Mouse (Mus musculus): ENCODE data around the gene Wdr53. TPM values are rescaled to one million over a fixed set of nuclear protein-coding genes. Genes with fewer than 3 reads are reported as not detected.

The Wdr53 gene
- 19.7 and 21.3 TPM in 2 replicates for polyA plus RNA-seq (2014; fragmentation: Nextera tagmentation; extraction: Ambion mirVana)

DNA sequence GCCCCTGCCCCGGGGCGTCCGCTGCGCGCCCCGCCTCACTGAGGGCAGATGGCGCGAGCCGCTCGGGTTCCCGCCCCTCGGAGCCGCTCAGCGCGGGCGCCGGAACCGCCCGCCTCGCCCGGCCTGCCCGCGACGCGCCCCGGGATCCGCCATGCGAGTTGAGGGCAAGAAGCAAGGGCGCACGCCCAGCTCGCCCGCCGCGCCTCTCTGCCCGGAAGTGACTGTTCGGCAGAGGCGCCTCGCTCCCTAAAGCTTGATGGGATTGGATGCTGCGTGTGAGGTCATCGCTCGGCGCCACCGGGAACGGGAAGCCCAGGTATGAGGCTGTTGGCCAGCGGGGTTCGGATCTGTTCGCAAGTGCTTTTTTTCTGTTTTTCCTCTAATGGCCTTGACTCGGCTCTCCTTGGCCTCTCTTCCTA, at the start of gene Wdr53, which contains the start of gene Fbxo45:
Wdr53 (plus strand) TSS at position 276 of the 419 bp plus-strand sequence.
Fbxo45 (minus strand) TSS at position 207 of the 419 bp plus-strand sequence.
- Histone ChIP-seq H3K4me3 (ENCODE audit: low read depth, low read length) (peak within 1 kb of the TSS; percentile 77), H3K4me2 (replicated peaks; ENCODE audit: low read depth, low read length) (peak within 1 kb of the TSS; percentile 62), H3K27ac (ENCODE audit: low read length) (peak within 1 kb of the TSS; percentile 89), H3K36me3 (ENCODE audit: control insufficient read depth, insufficient read depth, low read length) (peaks cover 2% of the 10 kb centered on the region; the same call in 1 of the 2 replicates), H3K27me3 (ENCODE audit: control insufficient read depth, insufficient read depth, low read length) (no peaks in the 10 kb centered on the region), H3K9ac (replicated peaks; ENCODE audit: low read depth, low read length) (peak within 1 kb of the TSS; percentile 83), H3K9me3 (ENCODE audit: control insufficient read depth, low read depth, low read length) (no peaks in the 10 kb centered on the region), H3K4me1 (ENCODE audit: control insufficient read depth, insufficient read depth, low read length) (peaks cover 13% of the 10 kb centered on the region; the same call in 1 of the 2 replicates)
- peak; percentile 98 for ATAC-seq (ENCODE audit: insufficient number of reproducible peaks, insufficient read depth, low FRiP score, low read depth)
- under 1% methylated on average over 38 of the region's 48 CpGs for WGBS

DNA sequence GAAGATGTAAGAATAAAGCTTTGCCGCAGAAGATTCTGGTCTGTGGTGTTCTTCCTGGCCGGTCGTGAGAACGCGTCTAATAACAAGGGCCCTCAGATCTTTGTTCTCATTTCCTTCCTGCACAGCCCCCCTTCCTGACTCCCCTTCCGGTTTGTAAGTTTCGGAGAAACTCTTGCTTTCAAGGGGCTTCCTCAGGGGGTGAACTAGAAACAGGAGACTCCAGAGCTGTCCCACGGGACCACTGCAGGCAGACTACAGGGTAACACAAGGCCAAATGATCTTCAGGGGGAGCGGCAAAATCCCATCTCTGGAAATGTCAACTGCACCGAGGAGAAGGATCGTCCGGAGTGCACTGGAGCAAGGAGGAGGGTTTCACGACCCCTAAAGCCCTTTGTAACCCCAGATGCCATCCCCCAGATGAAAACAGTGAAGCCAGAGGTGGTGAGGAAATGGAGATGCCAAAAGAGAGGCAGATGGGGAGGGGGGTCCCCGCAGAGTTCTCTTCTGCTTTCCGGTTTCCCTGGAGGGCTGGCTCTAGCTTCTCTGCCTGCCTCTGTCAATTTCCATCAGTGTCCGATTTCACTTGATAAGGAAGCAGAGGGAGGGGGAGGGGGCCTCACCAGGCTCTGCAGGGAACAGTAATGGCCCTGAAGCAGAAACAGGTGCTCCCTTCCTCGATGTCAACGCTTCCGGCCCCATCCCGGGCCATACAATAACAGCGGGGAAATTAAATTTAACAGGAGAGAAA, 46.6 kb upstream of the Wdr53 start:
- no peak overlapping the region for H3K4me3 ChIP-seq (ENCODE audit: low read depth, low read length)
- no peak for ATAC-seq (ENCODE audit: insufficient number of reproducible peaks, insufficient read depth, low FRiP score, low read depth)
- WGBS, result 61% methylated on average over 21 of the region's 21 CpGs

DNA sequence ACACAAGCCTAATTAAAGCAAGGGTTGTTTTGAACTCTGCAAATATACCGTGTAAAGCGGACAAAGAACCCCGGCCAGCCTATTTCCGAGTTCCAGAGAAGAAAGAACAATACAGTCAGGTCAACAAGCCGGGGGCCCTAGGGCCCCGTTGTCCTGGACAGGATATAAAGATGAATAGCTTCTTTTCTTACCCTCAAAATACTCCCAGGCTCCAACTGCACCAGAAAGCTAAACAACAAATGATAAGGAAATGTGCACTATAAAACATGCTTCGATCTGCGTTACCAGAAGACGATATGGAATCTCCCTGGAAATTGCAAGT, 46.1 kb upstream of the Wdr53 start:
- Histone ChIP-seq H3K27me3 (ENCODE audit: control insufficient read depth, insufficient read depth, low read length) (no peaks in the 10 kb centered on the region), H3K9ac (replicated peaks; ENCODE audit: low read depth, low read length) (no peak overlapping the region), H3K9me3 (ENCODE audit: control insufficient read depth, low read depth, low read length) (no peaks in the 10 kb centered on the region), H3K27ac (ENCODE audit: low read length) (no peak overlapping the region), H3K36me3 (ENCODE audit: control insufficient read depth, insufficient read depth, low read length) (no peaks in the 10 kb centered on the region), H3K4me1 (ENCODE audit: control insufficient read depth, insufficient read depth, low read length) (no peaks in the 10 kb centered on the region), H3K4me2 (replicated peaks; ENCODE audit: low read depth, low read length) (no peak overlapping the region), H3K4me3 (ENCODE audit: low read depth, low read length) (no peak overlapping the region)
- WGBS, result 56% methylated on average over 9 of the region's 9 CpGs
- ATAC-seq (ENCODE audit: insufficient number of reproducible peaks, insufficient read depth, low FRiP score, low read depth), result no peak

More for the DNA sequence above, 46.6 kb upstream of the Wdr53 start:
- Histone ChIP-seq H3K9me3 (ENCODE audit: control insufficient read depth, low read depth, low read length) (no peaks in the 10 kb centered on the region), H3K9ac (replicated peaks; ENCODE audit: low read depth, low read length) (no peak overlapping the region), H3K4me2 (replicated peaks; ENCODE audit: low read depth, low read length) (no peak overlapping the region), H3K4me1 (ENCODE audit: control insufficient read depth, insufficient read depth, low read length) (no peaks in the 10 kb centered on the region), H3K27ac (ENCODE audit: low read length) (peak overlapping the region; percentile 55; the same call in 1 of the 2 replicates), H3K27me3 (ENCODE audit: control insufficient read depth, insufficient read depth, low read length) (no peaks in the 10 kb centered on the region), H3K36me3 (ENCODE audit: control insufficient read depth, insufficient read depth, low read length) (no peaks in the 10 kb centered on the region)

DNA sequence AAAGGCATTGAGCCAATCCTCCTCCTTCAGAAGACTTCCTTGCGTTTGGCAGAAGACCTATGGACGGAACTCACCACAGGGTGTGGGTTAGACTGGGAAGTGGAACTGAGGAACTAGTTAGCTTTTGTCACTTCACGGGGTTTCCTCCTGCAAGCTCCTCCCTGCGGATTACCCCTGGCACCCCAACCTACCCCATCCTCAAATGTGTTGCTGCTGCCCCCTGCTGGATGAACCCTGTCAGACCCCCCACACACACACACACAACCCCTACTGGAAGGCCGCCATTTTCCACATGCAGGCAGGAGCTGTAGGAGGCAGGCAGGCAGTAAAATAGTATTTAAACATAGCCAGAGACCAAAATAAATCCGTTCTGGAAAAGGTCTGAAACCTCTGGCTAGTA, 44.3 kb upstream of the Wdr53 start:
- no peaks in the 10 kb centered on the region for H3K36me3 ChIP-seq (ENCODE audit: control insufficient read depth, insufficient read depth, low read length)
- no peak for ATAC-seq (ENCODE audit: insufficient number of reproducible peaks, insufficient read depth, low FRiP score, low read depth)

DNA sequence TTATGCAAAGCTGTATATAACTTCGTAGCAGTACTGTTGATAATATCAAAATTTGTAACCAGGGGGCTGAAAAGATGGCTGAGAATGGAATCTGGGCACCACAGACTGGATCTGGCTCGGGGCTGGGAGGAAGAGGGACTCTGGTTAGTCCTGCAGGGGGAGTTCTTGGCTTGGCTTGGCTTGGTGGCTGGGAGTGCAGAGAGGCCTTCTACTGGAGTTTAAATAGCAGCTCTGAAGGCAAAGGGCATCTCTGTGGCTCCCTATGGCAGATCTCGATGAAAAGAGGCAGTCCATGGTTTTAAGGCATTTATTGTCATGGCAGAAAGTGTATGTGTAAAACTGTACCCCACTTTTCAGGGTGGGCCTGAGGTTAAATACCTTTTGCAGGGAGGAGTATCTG, 42.1 kb upstream of the Wdr53 start:
- H3K4me3 ChIP-seq (ENCODE audit: low read depth, low read length), result no peak overlapping the region
- no peak for ATAC-seq (ENCODE audit: insufficient number of reproducible peaks, insufficient read depth, low FRiP score, low read depth)
- no peaks in the 10 kb centered on the region for H3K27me3 ChIP-seq (ENCODE audit: control insufficient read depth, insufficient read depth, low read length)
- H3K4me2 ChIP-seq (replicated peaks; ENCODE audit: low read depth, low read length), result no peak overlapping the region
- no peaks in the 10 kb centered on the region for H3K4me1 ChIP-seq (ENCODE audit: control insufficient read depth, insufficient read depth, low read length)
- no peak overlapping the region for H3K9ac ChIP-seq (replicated peaks; ENCODE audit: low read depth, low read length)
- H3K36me3 ChIP-seq (ENCODE audit: control insufficient read depth, insufficient read depth, low read length), result no peaks in the 10 kb centered on the region
- H3K27ac ChIP-seq (ENCODE audit: low read length), result no peak overlapping the region
- 62% methylated on average over 3 of the region's 3 CpGs for WGBS
- H3K9me3 ChIP-seq (ENCODE audit: control insufficient read depth, low read depth, low read length), result no peaks in the 10 kb centered on the region

More for the DNA sequence above, 44.3 kb upstream of the Wdr53 start:
- Histone ChIP-seq H3K9me3 (ENCODE audit: control insufficient read depth, low read depth, low read length) (no peaks in the 10 kb centered on the region), H3K4me3 (ENCODE audit: low read depth, low read length) (no peak overlapping the region), H3K27ac (ENCODE audit: low read length) (no peak overlapping the region), H3K9ac (replicated peaks; ENCODE audit: low read depth, low read length) (no peak overlapping the region), H3K4me2 (replicated peaks; ENCODE audit: low read depth, low read length) (no peak overlapping the region), H3K27me3 (ENCODE audit: control insufficient read depth, insufficient read depth, low read length) (no peaks in the 10 kb centered on the region), H3K4me1 (ENCODE audit: control insufficient read depth, insufficient read depth, low read length) (no peaks in the 10 kb centered on the region)
- WGBS, result 69% methylated on average over 6 of the region's 6 CpGs

DNA sequence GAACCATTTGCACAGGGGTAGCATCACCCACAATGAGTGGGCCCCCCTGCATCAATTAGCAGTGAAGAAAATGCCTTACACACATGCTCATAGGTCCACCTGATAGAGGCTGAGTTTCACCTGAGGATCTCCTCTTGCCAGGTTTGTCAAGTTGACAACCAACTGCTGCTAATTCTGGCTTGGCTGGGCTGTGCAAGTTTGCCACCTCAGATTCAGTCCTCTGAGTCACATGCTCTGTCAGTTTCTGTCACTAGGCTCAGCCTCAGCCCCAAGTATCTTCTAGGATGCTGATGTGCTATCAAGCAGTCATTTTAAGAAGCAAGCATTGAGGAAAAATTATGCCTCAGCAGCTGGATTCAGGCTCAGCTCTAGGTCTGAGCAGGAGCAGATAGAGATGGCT, 32.9 kb upstream of the Wdr53 start:
- H3K9me3 ChIP-seq (ENCODE audit: control insufficient read depth, low read depth, low read length), result no peaks in the 10 kb centered on the region
- H3K9ac ChIP-seq (replicated peaks; ENCODE audit: low read depth, low read length), result no peak overlapping the region
- H3K36me3 ChIP-seq (ENCODE audit: control insufficient read depth, insufficient read depth, low read length), result no peaks in the 10 kb centered on the region
- no peak overlapping the region for H3K27ac ChIP-seq (ENCODE audit: low read length)
- ATAC-seq (ENCODE audit: insufficient number of reproducible peaks, insufficient read depth, low FRiP score, low read depth), result no peak
- no peak overlapping the region for H3K4me3 ChIP-seq (ENCODE audit: low read depth, low read length)
- H3K27me3 ChIP-seq (ENCODE audit: control insufficient read depth, insufficient read depth, low read length), result no peaks in the 10 kb centered on the region
- no peaks in the 10 kb centered on the region for H3K4me1 ChIP-seq (ENCODE audit: control insufficient read depth, insufficient read depth, low read length)
- H3K4me2 ChIP-seq (replicated peaks; ENCODE audit: low read depth, low read length), result no peak overlapping the region

DNA sequence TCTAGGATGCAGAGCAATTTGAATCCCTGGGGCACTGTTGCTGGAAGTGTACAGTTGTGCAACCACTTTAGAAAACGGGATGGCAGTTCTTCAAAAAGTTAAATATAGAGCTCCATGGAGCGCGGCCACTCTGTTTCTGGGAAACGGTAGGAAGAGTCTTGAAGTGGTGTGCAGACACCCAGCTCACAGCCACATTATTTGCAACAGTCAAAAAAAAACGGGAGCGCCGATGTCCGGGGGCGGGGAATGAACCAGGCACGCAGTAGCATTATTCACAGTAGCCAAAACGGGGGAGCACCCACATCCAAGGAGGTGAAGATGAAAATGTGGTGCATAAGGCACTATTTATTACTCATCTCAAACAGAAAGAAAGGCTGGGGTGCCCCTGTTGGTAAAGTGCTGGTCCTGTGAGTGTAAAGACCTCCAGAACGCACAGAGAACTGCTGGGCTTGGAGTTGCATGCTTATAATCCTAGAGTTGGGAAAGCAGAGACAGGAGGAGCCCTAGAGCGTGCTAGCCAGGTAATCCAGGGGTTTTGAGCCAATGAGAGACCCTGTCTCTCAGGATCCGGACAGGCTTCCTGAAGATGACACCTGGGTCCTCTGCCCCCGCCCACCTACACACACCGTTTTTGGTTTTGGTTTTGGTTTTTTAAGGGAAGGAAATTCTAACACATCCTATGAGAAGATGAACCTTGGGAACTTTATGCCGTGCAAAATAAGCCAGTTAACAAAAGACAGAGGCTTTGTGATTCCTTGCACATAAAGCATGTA, 32.0 kb upstream of the Wdr53 start:
- WGBS, result 73% methylated on average over 17 of the region's 17 CpGs

DNA sequence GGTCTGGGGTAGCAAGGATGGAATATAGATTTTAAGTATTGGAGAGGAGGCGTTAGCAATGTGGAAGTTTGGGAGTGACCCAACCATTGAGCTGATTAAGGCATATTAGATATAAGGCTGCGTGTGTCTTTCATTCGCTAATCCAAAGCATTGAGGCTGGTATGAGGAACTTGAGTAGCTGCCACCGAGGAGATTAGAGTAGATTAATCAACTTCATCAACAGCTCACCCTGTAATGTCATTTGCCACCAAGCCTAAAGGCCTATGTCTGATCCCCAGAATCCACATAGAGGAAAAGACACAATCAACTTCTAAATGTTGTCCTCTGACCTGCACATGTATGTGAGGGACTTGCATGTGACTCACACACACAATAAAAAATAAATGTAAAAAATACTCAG, 25.2 kb upstream of the Wdr53 start:
- H3K4me2 ChIP-seq (replicated peaks; ENCODE audit: low read depth, low read length), result no peak overlapping the region
- no peaks in the 10 kb centered on the region for H3K4me1 ChIP-seq (ENCODE audit: control insufficient read depth, insufficient read depth, low read length)
- no peak overlapping the region for H3K27ac ChIP-seq (ENCODE audit: low read length)
- no peaks in the 10 kb centered on the region for H3K27me3 ChIP-seq (ENCODE audit: control insufficient read depth, insufficient read depth, low read length)
- no peak for ATAC-seq (ENCODE audit: insufficient number of reproducible peaks, insufficient read depth, low FRiP score, low read depth)
- no peaks in the 10 kb centered on the region for H3K9me3 ChIP-seq (ENCODE audit: control insufficient read depth, low read depth, low read length)
- no peaks in the 10 kb centered on the region for H3K36me3 ChIP-seq (ENCODE audit: control insufficient read depth, insufficient read depth, low read length)
- H3K4me3 ChIP-seq (ENCODE audit: low read depth, low read length), result no peak overlapping the region
- H3K9ac ChIP-seq (replicated peaks; ENCODE audit: low read depth, low read length), result no peak overlapping the region
- WGBS, result 75% methylated on average over 4 of the region's 4 CpGs

More for the DNA sequence above, 32.0 kb upstream of the Wdr53 start:
- Histone ChIP-seq H3K9me3 (ENCODE audit: control insufficient read depth, low read depth, low read length) (no peaks in the 10 kb centered on the region), H3K4me1 (ENCODE audit: control insufficient read depth, insufficient read depth, low read length) (no peaks in the 10 kb centered on the region), H3K4me3 (ENCODE audit: low read depth, low read length) (no peak overlapping the region), H3K4me2 (replicated peaks; ENCODE audit: low read depth, low read length) (no peak overlapping the region), H3K27ac (ENCODE audit: low read length) (no peak overlapping the region), H3K27me3 (ENCODE audit: control insufficient read depth, insufficient read depth, low read length) (no peaks in the 10 kb centered on the region), H3K36me3 (ENCODE audit: control insufficient read depth, insufficient read depth, low read length) (no peaks in the 10 kb centered on the region), H3K9ac (replicated peaks; ENCODE audit: low read depth, low read length) (no peak overlapping the region)
- no peak for ATAC-seq (ENCODE audit: insufficient number of reproducible peaks, insufficient read depth, low FRiP score, low read depth)
